Mouse (Mus musculus) B cell, adult 2 months (primary cell): ENCODE results near the gene Map1a.

Experiments
- DNase-seq, 2 experiments: peaks; one replicate each; pipeline ENCODE4 v3.0.0; 2022

Map1a gene

GRCm38 (mm10) chr2:121288901-121289729, at the start of gene Map1a:
TSS of gene Map1a (plus strand) at chr2:121289600.
- peak; percentile 91 to 92 for DNase-seq

GRCm38 (mm10) chr2:121244099-121244498, 45.3 kb upstream of the Map1a start:
- DNase-seq = no peak

- DNase-seq = no peak
Measured at GRCm38 (mm10) chr2:121249758-121250157, 39.6 kb upstream of the Map1a start.

GRCm38 (mm10) chr2:121268446-121268845, 21.0 kb upstream of the Map1a start:
- no peak for DNase-seq

- DNase-seq = no peak
Measured at GRCm38 (mm10) chr2:121270521-121271235, 18.7 kb upstream of the Map1a start.

GRCm38 (mm10) chr2:121271236-121271927, 18.0 kb upstream of the Map1a start, which contains the start of gene Trp53bp1:
TSS of gene Trp53bp1 (minus strand) at chr2:121271407.
- DNase-seq = peak; percentile 92 to 93

- no peak for DNase-seq
Measured at GRCm38 (mm10) chr2:121271928-121272516, 17.4 kb upstream of the Map1a start.

GRCm38 (mm10) chr2:121287850-121288249, 1.6 kb upstream of the Map1a start:
- no peak for DNase-seq

- DNase-seq = no peak
Measured at GRCm38 (mm10) chr2:121289730-121290540, 535 bp downstream of the Map1a start.

GRCm38 (mm10) chr2:121292316-121293013, 3.1 kb downstream of the Map1a start:
- no peak for DNase-seq

- no peak for DNase-seq
Measured at GRCm38 (mm10) chr2:121294182-121294581, 4.8 kb downstream of the Map1a start.

- no peak for DNase-seq
Measured at GRCm38 (mm10) chr2:121294753-121295607, 5.6 kb downstream of the Map1a start.

GRCm38 (mm10) chr2:121295608-121296571, 6.5 kb downstream of the Map1a start:
- no peak for DNase-seq

- no peak for DNase-seq
Measured at GRCm38 (mm10) chr2:121296754-121297231, 7.4 kb downstream of the Map1a start.

GRCm38 (mm10) chr2:121297701-121298100, 8.3 kb downstream of the Map1a start:
- no peak for DNase-seq

- no peak for DNase-seq
Measured at GRCm38 (mm10) chr2:121298131-121298530, 8.7 kb downstream of the Map1a start.

- DNase-seq = no peak
Measured at GRCm38 (mm10) chr2:121299471-121299870, 10.1 kb downstream of the Map1a start.

GRCm38 (mm10) chr2:121300036-121300435, 10.6 kb downstream of the Map1a start:
- DNase-seq = no peak

- no peak for DNase-seq
Measured at GRCm38 (mm10) chr2:121308997-121309416, 19.6 kb downstream of the Map1a start.
